Mouse (Mus musculus) forebrain, embryonic 15.5 days (tissue): ENCODE data around the gene Kif26b. TPM values are rescaled to one million over a fixed set of nuclear protein-coding genes. Genes with fewer than 3 reads are reported as not detected.
A peak's percentile ranks its signal among the peaks of the same experiment; 100 is the strongest.

Experiments used
- ATAC-seq: fragments of 200-750 bp; cut with Nextera tagmentation; replicated peaks from 2 replicates; pipeline ENCODE4 v1.8.0; 2017; ENCODE audit warnings: mild to moderate bottlenecking, moderate TSS enrichment, moderate library complexity
- H3K27ac ChIP-seq: fragments of 300-500 bp; sonication (generic); replicated peaks from 2 replicates; pipeline ENCODE4 v1.5.1; 2015; ENCODE audit warnings: mild to moderate bottlenecking, inconsistent platforms
- H3K27me3 ChIP-seq: fragments of 300-500 bp; sonication (generic); 2 replicates; pipeline ENCODE4 v1.6.1; 2015; ENCODE audit warnings: inconsistent platforms
- H3K36me3 ChIP-seq: fragments of 300-500 bp; sonication (generic); 2 replicates; pipeline ENCODE4 v1.6.1; 2015; ENCODE audit warnings: mild to moderate bottlenecking, inconsistent platforms
- H3K4me1 ChIP-seq: fragments of 300-500 bp; sonication (generic); 2 replicates; pipeline ENCODE4 v1.6.1; 2015; ENCODE audit warnings: inconsistent platforms
- H3K4me2 ChIP-seq: fragments of 300-500 bp; sonication (generic); replicated peaks from 2 replicates; pipeline ENCODE4 v1.6.1; 2015; ENCODE audit warnings: mild to moderate bottlenecking, inconsistent platforms
- H3K4me3 ChIP-seq: fragments of 300-500 bp; sonication (generic); 2 replicates; pipeline ENCODE4 v1.5.1; 2015; ENCODE audit warnings: mild to moderate bottlenecking, inconsistent platforms
- H3K9ac ChIP-seq: fragments of 300-500 bp; sonication (generic); replicated peaks from 2 replicates; pipeline ENCODE4 v1.6.1; 2015; ENCODE audit warnings: mild to moderate bottlenecking, inconsistent platforms
- H3K9me3 ChIP-seq: fragments of 300-500 bp; sonication (generic); 2 replicates; pipeline ENCODE4 v1.6.1; 2016; ENCODE audit warnings: inconsistent platforms
- WGBS: fragments of 180-500 bp; shearing (Covaris S2); methylation state at CpG from one replicate; pipeline ENCODE4 v1.1.7; 2015; ENCODE audit warnings: mixed read lengths; 5-methylcytosine and 5-hydroxymethylcytosine counted together
- polyA plus RNA-seq: library from polyadenylated mRNA; unstranded; fragments of >200 nt; fragmentation: Nextera tagmentation; extraction: Ambion mirVana; gene quantifications from 2 replicates; pipeline ENCODE4 v1.2.1, GENCODE M21; 2015

Gene Kif26b
- polyA plus RNA-seq, 1 experiment from 2014 or later = 4.3 TPM

DNA sequence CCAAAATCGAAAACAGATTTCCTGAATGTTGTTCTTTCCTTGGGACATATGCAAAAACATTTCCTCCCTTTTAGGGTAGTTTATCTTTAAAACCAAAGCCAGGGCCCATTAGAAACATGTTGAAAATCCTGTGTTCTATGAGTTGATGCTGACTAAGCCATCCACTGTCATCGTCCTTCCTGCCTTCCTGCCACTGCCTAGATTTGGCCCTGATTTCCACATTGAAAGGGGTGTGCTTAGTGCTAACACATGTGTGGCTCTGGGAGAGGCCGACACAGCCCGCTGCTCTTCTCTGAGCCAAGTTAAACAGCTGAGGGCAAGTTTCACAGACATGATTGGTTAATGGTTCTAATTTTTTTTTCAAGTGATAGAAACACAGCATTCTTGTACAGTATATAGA is 407.5 kb downstream of the Kif26b start:
- Histone ChIP-seq H3K36me3 (no peaks in the 10 kb centered on the region), H3K9ac (no peak overlapping the region), H3K27me3 (no peaks in the 10 kb centered on the region), H3K9me3 (no peaks in the 10 kb centered on the region), H3K4me1 (no peaks in the 10 kb centered on the region), H3K27ac (no peak overlapping the region), H3K4me2 (no peak overlapping the region), H3K4me3 (no peak overlapping the region)
- 78% methylated on average over 4 of the region's 4 CpGs for WGBS
- ATAC-seq = no peak

DNA sequence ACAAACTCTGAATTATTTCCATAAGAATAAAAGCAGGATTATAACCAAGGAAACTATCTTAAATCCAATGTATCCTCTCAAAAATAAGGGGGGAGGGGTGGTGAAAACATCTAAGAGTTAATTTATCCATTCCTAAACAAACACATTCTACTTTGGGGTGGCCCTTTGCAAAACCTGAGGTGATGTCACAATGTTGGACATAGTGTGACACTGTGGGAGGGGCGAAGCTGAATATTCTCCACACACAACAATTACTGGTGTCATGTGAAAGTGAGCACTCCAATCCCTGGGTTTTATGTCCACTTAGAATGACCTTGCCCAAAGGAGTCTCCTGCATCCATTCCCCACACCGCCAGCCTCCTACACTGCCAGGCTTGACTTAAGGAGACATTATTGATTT is 408.1 kb downstream of the Kif26b start:
- no peak overlapping the region for H3K4me2 ChIP-seq
- 94% methylated on average over 2 of the region's 2 CpGs for WGBS
- no peaks in the 10 kb centered on the region for H3K4me1 ChIP-seq
- H3K9ac ChIP-seq = no peak overlapping the region
- H3K27ac ChIP-seq = no peak overlapping the region
- no peaks in the 10 kb centered on the region for H3K9me3 ChIP-seq
- no peaks in the 10 kb centered on the region for H3K36me3 ChIP-seq
- H3K4me3 ChIP-seq = no peak overlapping the region
- H3K27me3 ChIP-seq = no peaks in the 10 kb centered on the region
- ATAC-seq = no peak

GRCm38 (mm10) chr1:178940353-178940752 is 411.4 kb downstream of the Kif26b start:
- no peak overlapping the region for H3K4me2 ChIP-seq
- no peaks in the 10 kb centered on the region for H3K36me3 ChIP-seq
- H3K4me1 ChIP-seq = 0 out of 2 replicates have a peak, but pooled peaks cover 2% of the 10 kb centered on the region
- no peak for ATAC-seq
- H3K9me3 ChIP-seq = no peaks in the 10 kb centered on the region
- no peaks in the 10 kb centered on the region for H3K27me3 ChIP-seq
- no peak overlapping the region for H3K9ac ChIP-seq
- 89% methylated on average over 4 of the region's 4 CpGs for WGBS
- no peak overlapping the region for H3K27ac ChIP-seq
- H3K4me3 ChIP-seq = no peak overlapping the region

DNA sequence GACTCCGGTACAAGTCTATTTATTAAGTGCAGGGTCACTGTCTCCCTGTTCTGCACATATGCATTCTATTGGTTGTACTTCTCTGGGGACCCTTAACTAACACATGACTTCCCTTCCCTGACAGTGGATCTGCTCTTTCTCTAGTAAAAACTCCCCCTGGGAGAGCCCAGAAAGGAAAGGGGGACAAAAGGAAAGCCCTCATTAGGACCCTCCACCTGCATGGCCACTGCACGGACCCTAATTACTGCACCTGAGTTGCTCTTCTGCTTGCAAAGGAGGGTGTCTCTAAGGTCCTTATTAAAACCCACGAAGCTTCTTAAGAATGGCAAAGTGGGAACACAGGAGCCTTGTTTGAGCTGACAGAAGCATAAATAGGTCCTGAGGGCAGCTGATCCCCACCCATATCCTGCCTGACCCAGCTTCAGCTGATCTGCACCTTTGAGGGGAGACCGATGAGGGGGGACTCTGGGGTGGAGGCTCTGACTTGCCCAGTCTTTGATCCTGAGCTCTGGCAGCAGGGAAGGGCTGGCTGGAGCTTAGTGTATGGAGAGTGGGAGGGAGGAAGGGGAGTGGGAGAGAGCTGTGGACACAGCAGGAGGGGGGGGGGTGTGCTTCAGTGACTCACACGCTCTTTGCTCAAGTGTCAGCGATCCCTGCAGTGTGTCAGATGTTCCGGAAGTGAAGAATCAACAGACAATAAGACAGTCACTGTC is 413.5 kb downstream of the Kif26b start:
- Histone ChIP-seq H3K4me2 (no peak overlapping the region), H3K36me3 (no peaks in the 10 kb centered on the region), H3K9ac (no peak overlapping the region), H3K27me3 (no peaks in the 10 kb centered on the region), H3K4me1 (0 out of 2 replicates have a peak, but pooled peaks cover 2% of the 10 kb centered on the region), H3K4me3 (no peak overlapping the region), H3K27ac (no peak overlapping the region), H3K9me3 (no peaks in the 10 kb centered on the region)
- no peak for ATAC-seq
- 34% methylated on average over 7 of the region's 7 CpGs for WGBS

- ATAC-seq = no peak
- Histone ChIP-seq H3K9me3 (no peaks in the 10 kb centered on the region), H3K4me3 (no peak overlapping the region), H3K27me3 (no peaks in the 10 kb centered on the region), H3K27ac (no peak overlapping the region), H3K9ac (no peak overlapping the region), H3K36me3 (no peaks in the 10 kb centered on the region), H3K4me1 (no peaks in the 10 kb centered on the region), H3K4me2 (no peak overlapping the region)
- WGBS = 76% methylated on average over 12 of the region's 12 CpGs
Measured at GRCm38 (mm10) chr1:178952910-178953309, 424.0 kb downstream of the Kif26b start.

- Histone ChIP-seq H3K4me1 (no peaks in the 10 kb centered on the region), H3K36me3 (no peaks in the 10 kb centered on the region), H3K27ac (no peak overlapping the region), H3K27me3 (no peaks in the 10 kb centered on the region), H3K4me3 (no peak overlapping the region), H3K4me2 (no peak overlapping the region), H3K9me3 (no peaks in the 10 kb centered on the region), H3K9ac (no peak overlapping the region)
- WGBS = 80% methylated on average over 4 of the region's 4 CpGs
- ATAC-seq = no peak
Measured at GRCm38 (mm10) chr1:178958641-178959040, 429.7 kb downstream of the Kif26b start.

DNA sequence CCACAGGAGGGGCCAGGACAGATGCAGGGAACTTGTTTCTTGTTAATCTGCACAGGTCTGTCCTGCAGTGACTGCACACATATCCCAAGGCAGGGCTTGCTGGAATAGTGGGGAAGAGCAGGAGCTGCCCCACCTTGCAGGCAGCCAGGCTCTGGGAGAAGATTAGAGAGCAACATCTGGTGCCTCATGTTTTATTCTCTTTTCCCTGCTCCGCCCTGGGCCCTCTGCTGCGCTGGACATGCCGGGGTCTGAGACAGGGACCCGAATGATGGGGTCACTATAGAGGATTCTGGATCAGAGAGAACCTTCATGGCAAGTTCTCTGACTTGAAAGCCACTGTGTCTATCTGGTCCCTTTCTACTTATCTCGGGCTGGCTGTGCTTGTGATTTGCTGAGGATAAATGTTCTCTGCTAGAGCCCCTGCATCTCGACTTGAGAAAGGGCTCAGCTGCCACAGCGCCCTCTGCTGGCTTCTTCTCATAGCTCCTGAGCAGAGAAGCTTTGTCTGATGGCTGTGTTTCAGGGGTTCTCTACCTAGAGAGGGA is 431.2 kb downstream of the Kif26b start:
- Histone ChIP-seq H3K4me1 (no peaks in the 10 kb centered on the region), H3K36me3 (no peaks in the 10 kb centered on the region), H3K9me3 (no peaks in the 10 kb centered on the region), H3K27ac (no peak overlapping the region), H3K9ac (no peak overlapping the region), H3K4me2 (no peak overlapping the region), H3K4me3 (no peak overlapping the region), H3K27me3 (no peaks in the 10 kb centered on the region)
- WGBS = 51% methylated on average over 7 of the region's 7 CpGs
- ATAC-seq = peak; percentile 82

- H3K9me3 ChIP-seq = no peaks in the 10 kb centered on the region
- H3K4me2 ChIP-seq = no peak overlapping the region
- H3K27ac ChIP-seq = no peak overlapping the region
- no peak for ATAC-seq
- no peaks in the 10 kb centered on the region for H3K36me3 ChIP-seq
- no peak overlapping the region for H3K4me3 ChIP-seq
- H3K9ac ChIP-seq = no peak overlapping the region
- no peaks in the 10 kb centered on the region for H3K4me1 ChIP-seq
- no peaks in the 10 kb centered on the region for H3K27me3 ChIP-seq
- 85% methylated on average over 9 of the region's 9 CpGs for WGBS
Measured at GRCm38 (mm10) chr1:178961661-178962060, 432.7 kb downstream of the Kif26b start.

DNA sequence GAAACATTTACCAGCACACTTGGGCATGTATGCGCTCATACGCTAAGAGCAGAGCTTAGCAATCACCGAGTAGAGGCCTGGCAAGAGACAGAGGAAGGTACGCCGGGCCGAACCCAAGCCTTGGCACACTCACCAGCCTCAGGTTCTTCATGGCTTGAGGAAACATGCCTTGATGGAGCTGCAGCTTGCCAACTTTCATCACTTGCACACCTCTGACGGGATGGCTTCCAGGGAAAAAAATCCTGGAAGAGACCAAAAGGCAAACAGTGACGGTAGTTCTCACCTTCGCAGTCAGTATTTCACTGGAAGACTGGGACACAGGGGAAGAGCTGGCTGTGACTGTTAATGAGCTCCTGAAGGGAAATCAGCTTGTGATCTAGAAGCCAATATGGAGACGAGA is 443.1 kb downstream of the Kif26b start:
- H3K9me3 ChIP-seq = no peaks in the 10 kb centered on the region
- no peak for ATAC-seq
- H3K4me2 ChIP-seq = no peak overlapping the region
- 88% methylated on average over 10 of the region's 10 CpGs for WGBS
- H3K27ac ChIP-seq = no peak overlapping the region
- H3K4me1 ChIP-seq = no peaks in the 10 kb centered on the region
- H3K9ac ChIP-seq = no peak overlapping the region
- H3K27me3 ChIP-seq = no peaks in the 10 kb centered on the region
- no peak overlapping the region for H3K4me3 ChIP-seq
- no peaks in the 10 kb centered on the region for H3K36me3 ChIP-seq

- no peak for ATAC-seq
- Histone ChIP-seq H3K27ac (no peak overlapping the region), H3K36me3 (no peaks in the 10 kb centered on the region), H3K9me3 (no peaks in the 10 kb centered on the region), H3K4me1 (no peaks in the 10 kb centered on the region), H3K9ac (no peak overlapping the region), H3K27me3 (no peaks in the 10 kb centered on the region), H3K4me3 (no peak overlapping the region), H3K4me2 (no peak overlapping the region)
- 66% methylated on average over 8 of the region's 8 CpGs for WGBS
Measured at GRCm38 (mm10) chr1:178978617-178979245, 449.8 kb downstream of the Kif26b start.

- ATAC-seq = no peak
- H3K9me3 ChIP-seq = no peaks in the 10 kb centered on the region
- no peak overlapping the region for H3K4me2 ChIP-seq
- H3K4me1 ChIP-seq = no peaks in the 10 kb centered on the region
- no peak overlapping the region for H3K27ac ChIP-seq
- H3K36me3 ChIP-seq = no peaks in the 10 kb centered on the region
- no peak overlapping the region for H3K9ac ChIP-seq
- H3K4me3 ChIP-seq = no peak overlapping the region
- no peaks in the 10 kb centered on the region for H3K27me3 ChIP-seq
Measured at GRCm38 (mm10) chr1:178980185-178980584, 451.3 kb downstream of the Kif26b start.

- no peak for ATAC-seq
- Histone ChIP-seq H3K27me3 (no peaks in the 10 kb centered on the region), H3K4me3 (no peak overlapping the region), H3K27ac (no peak overlapping the region), H3K4me1 (no peaks in the 10 kb centered on the region), H3K36me3 (no peaks in the 10 kb centered on the region), H3K9me3 (no peaks in the 10 kb centered on the region), H3K9ac (no peak overlapping the region), H3K4me2 (no peak overlapping the region)
- WGBS = 57% methylated on average over 5 of the region's 5 CpGs
Measured at GRCm38 (mm10) chr1:178981641-178982040, 452.7 kb downstream of the Kif26b start.
